In the genomic region with DNA sequence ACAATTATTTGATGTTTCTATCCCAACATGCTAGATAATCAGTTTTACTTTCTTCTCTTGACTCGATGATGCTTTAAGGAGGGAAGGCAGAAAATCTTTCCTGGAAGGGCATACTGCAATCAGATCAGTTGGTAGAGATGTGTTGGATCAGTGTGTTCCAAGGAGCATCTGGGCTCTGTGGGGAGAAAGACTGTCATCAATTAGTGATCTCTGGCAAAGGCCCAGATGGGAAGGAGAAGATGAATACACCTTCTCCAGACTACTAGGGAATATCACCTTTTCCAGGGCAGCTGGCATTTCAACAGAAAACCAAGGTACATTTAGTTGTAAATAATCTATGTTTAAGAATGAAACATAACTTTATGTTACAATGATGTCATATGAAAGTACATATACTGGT, we compare ENCODE assay signal across 15 mouse cellular contexts.
"Had no signal": no experiment of that assay in that cellular context is flagged by ENCODE, and none has a peak within 500 bp of the region (broad histone marks: within the 10 kb centered on the region; RNA-seq: fewer than 3 reads in every experiment).

No protein-coding gene starts in this region.

- H3K27me3 ChIP-seq: liver, embryonic 15.5 days; neural tube, embryonic 15.5 days had no signal

- DNase-seq: kidney, postnatal 10 days; kidney, postnatal 4 days; lung, embryonic 14.5 days; lung, postnatal 14 days; right cerebral cortex, adult 18-20 months; right cerebral cortex, postnatal 25 days; thymus, postnatal 36 days had no signal

- ATAC-seq: midbrain, embryonic 16.5 days had no signal

- H3K27ac ChIP-seq: layer of hippocampus, adult 2 months; limb, embryonic 10.5 days; liver, embryonic 15.5 days; macrophage; neural tube, embryonic 15.5 days had no signal

- H3K4me1 ChIP-seq: limb, embryonic 10.5 days; liver, embryonic 15.5 days had no signal

- H3K9me3 ChIP-seq: limb, embryonic 10.5 days; liver, embryonic 15.5 days; megakaryocyte, embryonic 14.5 days; neural tube, embryonic 15.5 days had no signal

- H3K4me3 ChIP-seq: layer of hippocampus, adult 2 months; limb, embryonic 10.5 days; liver, embryonic 15.5 days; megakaryocyte, embryonic 14.5 days; myocyte; neural tube, embryonic 15.5 days had no signal

- H3K36me3 ChIP-seq: limb, embryonic 10.5 days; liver, embryonic 15.5 days; neural tube, embryonic 15.5 days had no signal
